Mouse (Mus musculus) forebrain, embryonic 11.5 days (tissue): ENCODE measurements around the gene Pex7. TPM values are rescaled to one million over a fixed set of nuclear protein-coding genes. Genes with fewer than 3 reads are reported as not detected.

Source experiments
- ATAC-seq: fragments of 200-750 bp; cut with Nextera tagmentation; replicated peaks from 2 replicates; pipeline ENCODE4 v1.8.0; 2017; ENCODE audit warnings: moderate TSS enrichment; ENCODE audit not compliant: low FRiP score
- DNase-seq: peaks from one replicate; pipeline ENCODE4 v3.0.0-alpha.2; 2017; ENCODE audit warnings: low spot score
- H3K27ac ChIP-seq: fragments of 300-500 bp; sonication (generic); 2 replicates; pipeline ENCODE4 v1.5.1; 2014; ENCODE audit warnings: low read depth, low read length
- H3K27me3 ChIP-seq: fragments of 300-500 bp; sonication (generic); 2 replicates; pipeline ENCODE4 v1.6.1; 2014; ENCODE audit warnings: mild to moderate bottlenecking, low read length, mixed read lengths; ENCODE audit not compliant: control insufficient read depth, insufficient read depth
- H3K36me3 ChIP-seq: fragments of 300-500 bp; sonication (generic); 2 replicates; pipeline ENCODE4 v1.6.1; 2014; ENCODE audit warnings: mild to moderate bottlenecking, low read length, moderate library complexity, mixed read lengths; ENCODE audit not compliant: control insufficient read depth, insufficient read depth
- H3K4me1 ChIP-seq: fragments of 300-500 bp; sonication (generic); replicated peaks from 2 replicates; pipeline ENCODE4 v1.6.1; 2014; ENCODE audit warnings: low read length, mixed read lengths; ENCODE audit not compliant: control insufficient read depth, insufficient read depth
- H3K4me2 ChIP-seq: fragments of 300-500 bp; sonication (generic); 2 replicates; pipeline ENCODE4 v1.6.1; 2014; ENCODE audit warnings: low read depth, mild to moderate bottlenecking, low read length, moderate library complexity, mixed read lengths; ENCODE audit not compliant: severe bottlenecking
- H3K4me3 ChIP-seq: fragments of 300-500 bp; sonication (generic); 2 replicates; pipeline ENCODE4 v1.5.1; 2014; ENCODE audit warnings: low read depth, low read length
- H3K9ac ChIP-seq: fragments of 300-500 bp; sonication (generic); 2 replicates; pipeline ENCODE4 v1.6.1; 2014; ENCODE audit warnings: low read length
- H3K9me3 ChIP-seq: fragments of 300-500 bp; sonication (generic); 2 replicates; pipeline ENCODE4 v1.6.1; 2016; ENCODE audit warnings: low read length, mixed read lengths; ENCODE audit not compliant: control insufficient read depth
- WGBS: fragments of 180-500 bp; shearing (Covaris S2); extraction: QIAGEN DNeasy Blood & Tissue Kit; methylation state at CpG from one replicate; pipeline ENCODE4 v1.1.7; 2014; 5-methylcytosine and 5-hydroxymethylcytosine counted together
- polyA plus RNA-seq: library from polyadenylated mRNA; unstranded; fragments of >200 nt; fragmentation: Nextera tagmentation; extraction: Ambion mirVana; gene quantifications from 2 replicates; pipeline ENCODE4 v1.2.1, GENCODE M21; 2014

The Pex7 gene
- polyA plus RNA-seq, 1 experiment from 2014 or later = 27.2 TPM

DNA sequence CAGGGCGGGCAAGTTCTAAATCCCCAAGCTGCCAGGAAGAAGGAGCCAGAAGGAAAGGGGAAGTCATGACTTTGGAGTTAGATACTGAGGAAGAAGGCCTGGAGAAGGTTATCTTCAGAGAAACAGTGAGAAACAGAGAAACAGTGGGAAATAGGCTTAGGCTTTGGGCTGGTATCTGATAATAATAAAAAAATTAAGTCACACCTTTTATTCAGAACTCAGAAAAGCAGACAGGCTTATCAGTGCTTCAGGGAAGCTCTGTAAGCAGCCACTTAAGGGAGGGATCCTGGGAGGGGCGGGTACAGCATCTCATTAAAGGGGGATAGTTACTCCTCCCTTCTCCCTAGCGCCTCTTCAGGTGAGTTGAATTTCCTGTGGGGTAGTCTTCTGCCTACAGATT lies 86.5 kb downstream of the Pex7 start:
- no peaks in the 10 kb centered on the region for H3K9me3 ChIP-seq
- no peaks in the 10 kb centered on the region for H3K27me3 ChIP-seq
- H3K4me2 ChIP-seq = no peak overlapping the region
- no peak overlapping the region for H3K4me3 ChIP-seq
- DNase-seq (no peak), ATAC-seq (no peak)
- 53% methylated on average over 3 of the region's 3 CpGs for WGBS
- H3K9ac ChIP-seq = no peak overlapping the region
- no peaks in the 10 kb centered on the region for H3K4me1 ChIP-seq
- H3K27ac ChIP-seq = no peak overlapping the region
- no peaks in the 10 kb centered on the region for H3K36me3 ChIP-seq

- Histone ChIP-seq H3K9me3 (no peaks in the 10 kb centered on the region), H3K9ac (no peak overlapping the region), H3K4me1 (no peaks in the 10 kb centered on the region), H3K27ac (no peak overlapping the region), H3K27me3 (no peaks in the 10 kb centered on the region), H3K4me3 (no peak overlapping the region), H3K36me3 (no peaks in the 10 kb centered on the region), H3K4me2 (no peak overlapping the region)
- DNase-seq (no peak), ATAC-seq (no peak)
- 58% methylated on average over 16 of the region's 16 CpGs for WGBS
These were observed 88.7 kb downstream of the Pex7 start for GRCm38 (mm10) chr10:19818723-19819355.

DNA sequence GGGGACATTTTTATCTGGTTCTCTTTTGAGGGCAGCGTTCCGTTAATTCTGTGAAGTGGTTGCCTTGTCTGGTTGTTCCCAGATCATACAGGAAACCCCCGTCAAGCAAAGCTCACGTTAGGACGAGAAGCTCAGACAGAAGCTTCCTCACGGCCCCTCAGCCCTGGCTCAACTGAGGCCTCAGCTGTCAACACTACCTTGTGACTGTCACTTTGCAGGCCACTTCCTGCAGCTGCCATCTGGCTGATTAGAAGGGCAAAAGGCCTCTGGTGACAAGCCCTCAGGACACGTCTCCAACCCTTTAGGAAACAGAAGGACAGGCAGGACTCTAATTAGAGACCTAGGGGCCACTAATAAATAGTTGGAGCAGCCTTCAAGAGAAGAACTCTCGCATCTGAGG lies 92.1 kb downstream of the Pex7 start:
- no peaks in the 10 kb centered on the region for H3K27me3 ChIP-seq
- no peak overlapping the region for H3K4me2 ChIP-seq
- DNase-seq (no peak), ATAC-seq (no peak)
- no peak overlapping the region for H3K27ac ChIP-seq
- H3K4me1 ChIP-seq = no peaks in the 10 kb centered on the region
- WGBS = 62% methylated on average over 8 of the region's 8 CpGs
- H3K36me3 ChIP-seq = no peaks in the 10 kb centered on the region
- H3K9ac ChIP-seq = no peak overlapping the region
- no peak overlapping the region for H3K4me3 ChIP-seq
- no peaks in the 10 kb centered on the region for H3K9me3 ChIP-seq

DNA sequence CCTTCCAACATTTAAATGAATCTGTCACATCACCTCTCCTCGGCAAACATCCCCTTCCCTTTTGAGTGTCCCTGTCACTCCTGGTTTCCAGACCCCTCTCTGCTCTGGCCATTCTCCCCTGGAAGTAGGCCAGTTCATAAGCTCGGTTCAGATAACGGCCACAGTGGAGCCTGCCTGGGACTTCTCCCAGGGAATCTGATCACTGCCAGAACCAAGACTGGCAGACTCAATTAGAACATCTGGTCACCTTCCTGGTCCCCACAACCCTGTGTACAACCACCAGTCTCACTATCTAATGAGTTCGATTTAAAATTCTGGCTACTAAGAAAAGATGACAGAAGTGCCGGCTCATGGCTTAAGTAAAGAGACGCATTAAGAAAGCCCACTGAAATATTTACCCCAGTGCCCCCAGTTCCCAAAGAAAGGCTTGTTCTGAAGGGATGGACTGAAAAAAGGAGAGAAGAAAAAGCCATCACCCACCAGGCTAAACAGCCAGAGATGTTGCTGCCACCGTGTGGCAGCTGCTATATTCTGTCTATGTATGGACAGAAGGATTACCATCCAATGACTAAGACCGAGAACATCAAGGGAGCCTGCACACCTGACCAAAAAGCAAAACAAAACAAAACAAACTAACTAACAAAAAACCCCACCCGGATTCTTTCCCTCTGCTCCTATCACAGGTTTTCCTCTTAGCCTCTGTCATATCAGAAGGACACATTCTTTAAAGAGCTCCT lies 95.9 kb downstream of the Pex7 start:
- Histone ChIP-seq H3K27ac (no peak overlapping the region), H3K36me3 (no peaks in the 10 kb centered on the region), H3K4me3 (no peak overlapping the region), H3K4me1 (no peaks in the 10 kb centered on the region), H3K4me2 (no peak overlapping the region), H3K9ac (no peak overlapping the region), H3K27me3 (no peaks in the 10 kb centered on the region), H3K9me3 (no peaks in the 10 kb centered on the region)
- ATAC-seq (no peak), DNase-seq (no peak)
- WGBS = 63% methylated on average over 9 of the region's 9 CpGs

DNA sequence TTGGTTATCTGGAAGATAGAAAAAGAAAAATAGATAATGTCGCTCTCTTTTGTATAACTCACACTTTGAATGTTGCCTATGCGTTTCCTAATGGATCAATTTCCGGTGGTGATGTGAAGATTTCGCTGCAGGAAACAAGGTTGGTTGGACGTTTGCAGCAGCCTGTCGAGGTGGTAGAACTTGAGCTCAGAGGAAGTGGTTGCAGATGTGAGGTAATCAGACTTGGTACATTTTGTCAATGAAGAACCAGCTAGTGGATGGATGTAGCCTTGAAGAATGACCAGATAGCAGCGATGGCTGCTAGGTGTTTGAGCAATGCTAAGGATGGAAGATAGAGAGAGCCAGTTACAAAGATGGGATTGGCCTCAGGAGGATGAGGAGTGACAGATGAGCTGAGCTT lies 102.7 kb downstream of the Pex7 start:
- Histone ChIP-seq H3K9me3 (no peaks in the 10 kb centered on the region), H3K27me3 (no peaks in the 10 kb centered on the region), H3K4me3 (no peak overlapping the region), H3K27ac (no peak overlapping the region), H3K36me3 (no peaks in the 10 kb centered on the region), H3K4me2 (no peak overlapping the region), H3K9ac (no peak overlapping the region), H3K4me1 (no peaks in the 10 kb centered on the region)
- 81% methylated on average over 7 of the region's 7 CpGs for WGBS
- ATAC-seq = no peak
- no peak for DNase-seq

Other genes starting within 250 kb of the Pex7 start
- not detected in 2 replicates for gene Il20ra, start 195.1 kb downstream of the Pex7 start, polyA plus RNA-seq
- gene Slc35d3, start 56.2 kb downstream of the Pex7 start, polyA plus RNA-seq = 0.52 and 0.69 TPM in 2 replicates
- 0.49 and 0.80 TPM in 2 replicates for gene Map3k5, start 26.8 kb upstream of the Pex7 start, polyA plus RNA-seq
- 8.0 and 8.2 TPM in 2 replicates for gene Map7, start 240.8 kb upstream of the Pex7 start, polyA plus RNA-seq